In genomic region chr13:69583591-69583990, GRCm38 (mm10) we compare ENCODE assay signal across 34 mouse cellular contexts.
"Had no signal": no experiment of that assay in that cellular context is flagged by ENCODE, and none has a peak within 500 bp of the region (broad histone marks: within the 10 kb centered on the region; RNA-seq: fewer than 3 reads in every experiment).

No protein-coding gene starts in this region.

- H3K4me3 ChIP-seq: heart, embryonic 10.5 days; heart, embryonic 12.5 days; heart, embryonic 13.5 days; heart, embryonic 15.5 days; hindbrain, embryonic 10.5 days; hindbrain, embryonic 13.5 days; hindbrain, embryonic 15.5 days; intestine, embryonic 15.5 days; kidney, embryonic 15.5 days; layer of hippocampus, adult 2 months; left cerebral cortex, adult 2 months had no signal

- H3K9ac ChIP-seq: heart, embryonic 12.5 days; heart, embryonic 13.5 days; heart, embryonic 15.5 days; hindbrain, embryonic 13.5 days; hindbrain, embryonic 14.5 days; hindbrain, embryonic 15.5 days; intestine, embryonic 15.5 days; kidney, embryonic 15.5 days had no signal

- H3K4me1 ChIP-seq: hindbrain, embryonic 13.5 days; hindbrain, embryonic 15.5 days had no signal

- H3K4me2 ChIP-seq: heart, embryonic 11.5 days; heart, embryonic 12.5 days; heart, embryonic 13.5 days; heart, embryonic 15.5 days; hindbrain, embryonic 13.5 days; hindbrain, embryonic 14.5 days; hindbrain, embryonic 15.5 days; intestine, embryonic 15.5 days; kidney, embryonic 15.5 days had no signal

- ATAC-seq: hindbrain, embryonic 16.5 days; hindbrain, postnatal 0 days; inflammation-experienced regulatory T-cells, adult 6 months; intestine, embryonic 15.5 days; intestine, embryonic 16.5 days; intestine, postnatal 0 days had no signal

- H3K9me3 ChIP-seq: heart, embryonic 10.5 days; heart, embryonic 12.5 days; heart, embryonic 13.5 days; heart, embryonic 15.5 days; hindbrain, embryonic 10.5 days; hindbrain, embryonic 13.5 days; hindbrain, embryonic 15.5 days; intestine, embryonic 15.5 days; kidney, embryonic 15.5 days had no signal

- H3K36me3 ChIP-seq: heart, embryonic 10.5 days; heart, embryonic 12.5 days; heart, embryonic 13.5 days; heart, embryonic 15.5 days; hindbrain, embryonic 10.5 days; hindbrain, embryonic 13.5 days; hindbrain, embryonic 15.5 days; intestine, embryonic 15.5 days; kidney, embryonic 15.5 days had no signal

- DNase-seq: heart, postnatal 10 days; heart, postnatal 14 days; heart, postnatal 4 days; kidney, adult 11 months; kidney, adult 18-20 months; kidney, adult 2 months; kidney, adult 8-10 months; kidney, adult 9 months; kidney, postnatal 10 days; kidney, postnatal 14 days; kidney, postnatal 25 days; kidney, postnatal 36 days; kidney, postnatal 4 days; layer of hippocampus, adult 9-11 months; layer of hippocampus, postnatal 36 days had no signal

- H3K27ac ChIP-seq: heart, embryonic 10.5 days; heart, embryonic 13.5 days; heart, embryonic 15.5 days; hindbrain, embryonic 10.5 days; hindbrain, embryonic 13.5 days; hindbrain, embryonic 14.5 days; hindbrain, embryonic 15.5 days; hindbrain, postnatal 0 days; intestine, embryonic 15.5 days; kidney, embryonic 15.5 days; kidney, postnatal 0 days; layer of hippocampus, adult 2 months; left cerebral cortex, adult 2 months had no signal

- H3K27me3 ChIP-seq: heart, embryonic 12.5 days; heart, embryonic 13.5 days; heart, embryonic 15.5 days; hindbrain, embryonic 13.5 days; hindbrain, embryonic 15.5 days; intestine, embryonic 15.5 days; kidney, embryonic 15.5 days had no signal
